Mouse (Mus musculus) lung, postnatal 0 days (tissue): ENCODE measurements around the gene Mmp11. TPM values are rescaled to one million over a fixed set of nuclear protein-coding genes. Genes with fewer than 3 reads are reported as not detected.

Experiments used
- ATAC-seq: fragments of 200-750 bp; cut with Nextera tagmentation; 2 replicates; pipeline ENCODE4 v1.8.0; 2017; ENCODE audit warnings: moderate library complexity
- DNase-seq: peaks from one replicate; pipeline ENCODE4 v3.0.0-alpha.2; 2016; ENCODE audit warnings: low spot score
- H3K27ac ChIP-seq: fragments of 300-500 bp; sonication (generic); 2 replicates; pipeline ENCODE4 v1.5.1; 2014; ENCODE audit warnings: antibody characterized with exemption, mild to moderate bottlenecking, low read length, mixed read lengths
- H3K27me3 ChIP-seq: fragments of 300-500 bp; sonication (generic); replicated peaks from 2 replicates; pipeline ENCODE4 v1.6.1; 2014; ENCODE audit warnings: low read length, mixed read lengths; ENCODE audit not compliant: insufficient read depth
- H3K36me3 ChIP-seq: fragments of 300-500 bp; sonication (generic); 2 replicates; pipeline ENCODE4 v1.6.1; 2014; ENCODE audit warnings: low read length, mixed read lengths; ENCODE audit not compliant: insufficient read depth
- H3K4me1 ChIP-seq: fragments of 300-500 bp; sonication (generic); 2 replicates; pipeline ENCODE4 v1.6.1; 2014; ENCODE audit warnings: antibody characterized with exemption, low read depth, low read length, mixed read lengths; ENCODE audit not compliant: insufficient read depth
- H3K4me2 ChIP-seq: fragments of 300-500 bp; sonication (generic); replicated peaks from 2 replicates; pipeline ENCODE4 v1.6.1; 2014; ENCODE audit warnings: low read depth, mild to moderate bottlenecking, low read length, moderate library complexity, mixed read lengths
- H3K4me3 ChIP-seq: fragments of 300-500 bp; sonication (generic); 2 replicates; pipeline ENCODE4 v1.5.1; 2014; ENCODE audit warnings: low read depth, low read length
- H3K9ac ChIP-seq: fragments of 300-500 bp; sonication (generic); replicated peaks from 2 replicates; pipeline ENCODE4 v1.6.1; 2014; ENCODE audit warnings: low read depth, mild to moderate bottlenecking
- H3K9me3 ChIP-seq: fragments of 300-500 bp; sonication (generic); 2 replicates; pipeline ENCODE4 v1.6.1; 2016; ENCODE audit warnings: low read length, mixed read lengths
- CTCF ChIP-seq: IDR thresholded peaks from 2 replicates; pipeline ENCODE4 v1.5.1; 2016; ENCODE audit warnings: antibody characterized with exemption, mild to moderate bottlenecking
- EP300 ChIP-seq: IDR thresholded peaks from 2 replicates; pipeline ENCODE4 v1.6.1; 2016; ENCODE audit warnings: antibody characterized with exemption, mild to moderate bottlenecking, control low read depth
- WGBS: fragments of 180-500 bp; shearing (Covaris S2); extraction: QIAGEN DNeasy Blood & Tissue Kit; methylation state at CpG from one replicate; pipeline ENCODE4 v1.1.7; 2014; 5-methylcytosine and 5-hydroxymethylcytosine counted together
- polyA plus RNA-seq: library from polyadenylated mRNA; unstranded; fragments of >200 nt; fragmentation: Nextera tagmentation; extraction: Ambion mirVana; gene quantifications from 2 replicates; pipeline ENCODE4 v1.2.1, GENCODE M21; 2015

The Mmp11 gene
- 118 and 127 TPM in 2 replicates for polyA plus RNA-seq

DNA sequence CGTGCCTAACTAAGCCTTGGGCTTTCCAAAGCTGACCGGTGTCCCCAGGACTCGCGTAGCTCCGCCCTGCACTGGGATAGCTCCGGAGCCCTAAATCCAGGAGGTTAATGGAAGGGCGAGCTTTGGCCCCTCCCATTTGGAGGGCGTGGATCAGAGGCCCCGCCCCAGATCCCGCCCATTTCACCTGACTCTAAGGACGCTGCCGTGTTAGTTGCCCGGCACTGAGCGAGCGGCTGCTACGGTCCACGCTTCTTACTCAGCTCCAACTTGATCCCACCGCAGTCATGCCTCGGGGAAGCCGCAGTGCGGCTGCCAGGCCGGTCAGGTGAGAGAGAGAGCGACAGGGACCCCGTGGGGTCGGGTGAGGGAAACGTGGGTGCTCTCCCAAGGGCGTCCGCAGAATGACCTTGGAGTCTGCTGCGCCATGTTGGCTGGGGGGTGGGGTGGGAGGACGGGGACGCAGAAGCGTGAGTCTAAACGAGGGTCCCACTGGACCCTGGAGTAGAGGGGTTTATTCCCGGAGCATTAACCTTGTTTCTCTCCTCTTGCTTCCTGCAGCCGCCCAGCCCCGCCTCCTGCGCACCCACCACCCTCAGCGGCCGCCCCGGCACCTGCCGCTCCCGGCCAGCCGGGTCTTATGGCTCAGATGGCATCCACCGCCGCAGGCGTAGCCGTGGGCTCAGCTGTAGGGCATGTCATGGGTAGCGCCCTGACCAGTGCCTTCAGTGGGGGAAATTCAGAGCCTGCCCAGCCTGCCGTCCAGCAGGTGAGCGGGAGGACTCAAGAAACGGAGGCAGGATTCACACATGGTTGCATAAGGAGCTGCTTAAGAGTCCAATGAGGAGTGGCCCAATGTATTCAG is at the start of gene Mmp11:
Mmp11 (minus strand) TSS at position 817 of the 862 bp plus-strand sequence.
- DNase-seq: peak; percentile 88
- ATAC-seq: peak; percentile 82
- no peak for TF ChIP-seq CTCF
- TF ChIP-seq EP300: no peak
- peaks cover 12% of the 10 kb centered on the region; the same call in 1 of the 2 replicates for H3K4me1 ChIP-seq
- peak within 1 kb of the TSS; percentile 6; the same call in 1 of the 2 replicates for H3K27ac ChIP-seq
- H3K9me3 ChIP-seq: no peaks in the 10 kb centered on the region
- H3K4me3 ChIP-seq: peak within 1 kb of the TSS; percentile 55
- no peaks in the 10 kb centered on the region for H3K36me3 ChIP-seq
- peak within 1 kb of the TSS; percentile 62 for H3K4me2 ChIP-seq
- H3K27me3 ChIP-seq: 0 out of 2 replicates have a peak, but pooled peaks cover 5% of the 10 kb centered on the region
- peak within 1 kb of the TSS; percentile 41; the same call in 1 of the 2 replicates for H3K9ac ChIP-seq
- WGBS: 5% methylated on average over 47 of the region's 51 CpGs

GRCm38 (mm10) chr10:75979432-75979831 is 43.1 kb upstream of the Mmp11 start:
- Histone ChIP-seq H3K4me3 (no peak overlapping the region), H3K36me3 (no peaks in the 10 kb centered on the region), H3K9me3 (no peaks in the 10 kb centered on the region), H3K27ac (no peak overlapping the region), H3K9ac (no peak overlapping the region), H3K4me2 (no peak overlapping the region), H3K27me3 (no peaks in the 10 kb centered on the region), H3K4me1 (no peaks in the 10 kb centered on the region)
- DNase-seq: no peak
- no peak for TF ChIP-seq CTCF
- no peak for TF ChIP-seq EP300
- no peak for ATAC-seq
- 82% methylated on average over 3 of the region's 3 CpGs for WGBS

DNA sequence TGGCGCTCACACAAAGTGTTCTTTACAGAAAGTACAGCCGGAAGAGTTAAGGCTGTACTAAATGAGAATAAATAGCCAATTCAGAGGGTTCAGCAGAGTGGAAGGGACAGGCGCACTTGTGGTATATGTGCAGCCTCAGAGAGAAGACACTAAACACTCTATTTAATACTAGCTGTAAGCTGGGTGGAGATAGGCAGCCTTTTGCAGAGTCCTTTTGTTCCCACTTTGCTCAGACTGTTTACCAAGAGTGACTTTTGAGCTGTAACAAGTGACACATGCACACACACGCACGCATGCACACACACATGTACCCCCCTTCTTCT is 42.5 kb upstream of the Mmp11 start:
- DNase-seq (no peak), ATAC-seq (no peak)
- no peaks in the 10 kb centered on the region for H3K27me3 ChIP-seq
- no peak overlapping the region for H3K4me2 ChIP-seq
- WGBS: 61% methylated on average over 5 of the region's 5 CpGs
- H3K9ac ChIP-seq: no peak overlapping the region
- H3K36me3 ChIP-seq: no peaks in the 10 kb centered on the region
- no peak for TF ChIP-seq CTCF
- no peak for TF ChIP-seq EP300
- H3K9me3 ChIP-seq: no peaks in the 10 kb centered on the region
- H3K4me3 ChIP-seq: no peak overlapping the region
- no peaks in the 10 kb centered on the region for H3K4me1 ChIP-seq
- H3K27ac ChIP-seq: no peak overlapping the region

- TF ChIP-seq EP300: no peak
- 35% methylated on average over 10 of the region's 10 CpGs for WGBS
Measured at GRCm38 (mm10) chr10:75978119-75978834, 42.0 kb upstream of the Mmp11 start.

DNA sequence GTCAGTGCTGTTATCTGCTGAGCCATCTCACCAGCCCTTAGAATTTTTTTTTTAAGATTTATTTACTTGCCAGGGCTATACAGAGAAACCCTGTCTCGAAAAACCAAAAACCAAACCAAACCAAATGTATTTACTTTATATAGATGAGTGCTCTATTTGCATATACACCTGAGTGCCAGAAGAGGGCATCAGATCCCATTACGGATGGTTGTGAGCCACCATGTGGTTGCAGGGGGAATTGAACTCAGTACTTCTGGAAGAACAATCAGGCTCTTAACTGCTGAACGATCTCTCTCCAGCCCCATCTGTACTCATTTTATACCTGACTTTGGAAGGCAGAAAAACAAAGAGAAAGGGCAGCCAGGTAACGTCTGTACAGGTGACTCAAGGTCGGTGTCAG is 38.9 kb upstream of the Mmp11 start:
- H3K4me3 ChIP-seq: no peak overlapping the region
- H3K9ac ChIP-seq: no peak overlapping the region
- DNase-seq (peak; percentile 9), ATAC-seq (no peak)
- TF ChIP-seq CTCF: peak; percentile 75
- no peak for TF ChIP-seq EP300
- no peak overlapping the region for H3K4me2 ChIP-seq
- no peaks in the 10 kb centered on the region for H3K9me3 ChIP-seq
- no peak overlapping the region for H3K27ac ChIP-seq
- WGBS: 66% methylated on average over 5 of the region's 5 CpGs
- no peaks in the 10 kb centered on the region for H3K27me3 ChIP-seq
- no peaks in the 10 kb centered on the region for H3K36me3 ChIP-seq
- H3K4me1 ChIP-seq: no peaks in the 10 kb centered on the region

More at GRCm38 (mm10) chr10:75978119-75978834, 42.0 kb upstream of the Mmp11 start:
- peak; percentile 78 for ATAC-seq
- no peak overlapping the region for H3K4me2 ChIP-seq
- DNase-seq: peak; percentile 74
- H3K36me3 ChIP-seq: no peaks in the 10 kb centered on the region
- H3K4me3 ChIP-seq: no peak overlapping the region
- no peaks in the 10 kb centered on the region for H3K9me3 ChIP-seq
- no peaks in the 10 kb centered on the region for H3K4me1 ChIP-seq
- no peak overlapping the region for H3K9ac ChIP-seq
- no peak overlapping the region for H3K27ac ChIP-seq
- no peaks in the 10 kb centered on the region for H3K27me3 ChIP-seq

- Histone ChIP-seq H3K27me3 (no peaks in the 10 kb centered on the region), H3K27ac (no peak overlapping the region), H3K9ac (no peak overlapping the region), H3K4me1 (no peaks in the 10 kb centered on the region), H3K36me3 (no peaks in the 10 kb centered on the region), H3K9me3 (no peaks in the 10 kb centered on the region), H3K4me2 (no peak overlapping the region), H3K4me3 (no peak overlapping the region)
- ATAC-seq (no peak), DNase-seq (no peak)
- 83% methylated on average over 10 of the region's 10 CpGs for WGBS
- TF ChIP-seq CTCF: no peak
- no peak for TF ChIP-seq EP300
Measured at GRCm38 (mm10) chr10:75973846-75974245, 37.5 kb upstream of the Mmp11 start.
